In the genomic region with DNA sequence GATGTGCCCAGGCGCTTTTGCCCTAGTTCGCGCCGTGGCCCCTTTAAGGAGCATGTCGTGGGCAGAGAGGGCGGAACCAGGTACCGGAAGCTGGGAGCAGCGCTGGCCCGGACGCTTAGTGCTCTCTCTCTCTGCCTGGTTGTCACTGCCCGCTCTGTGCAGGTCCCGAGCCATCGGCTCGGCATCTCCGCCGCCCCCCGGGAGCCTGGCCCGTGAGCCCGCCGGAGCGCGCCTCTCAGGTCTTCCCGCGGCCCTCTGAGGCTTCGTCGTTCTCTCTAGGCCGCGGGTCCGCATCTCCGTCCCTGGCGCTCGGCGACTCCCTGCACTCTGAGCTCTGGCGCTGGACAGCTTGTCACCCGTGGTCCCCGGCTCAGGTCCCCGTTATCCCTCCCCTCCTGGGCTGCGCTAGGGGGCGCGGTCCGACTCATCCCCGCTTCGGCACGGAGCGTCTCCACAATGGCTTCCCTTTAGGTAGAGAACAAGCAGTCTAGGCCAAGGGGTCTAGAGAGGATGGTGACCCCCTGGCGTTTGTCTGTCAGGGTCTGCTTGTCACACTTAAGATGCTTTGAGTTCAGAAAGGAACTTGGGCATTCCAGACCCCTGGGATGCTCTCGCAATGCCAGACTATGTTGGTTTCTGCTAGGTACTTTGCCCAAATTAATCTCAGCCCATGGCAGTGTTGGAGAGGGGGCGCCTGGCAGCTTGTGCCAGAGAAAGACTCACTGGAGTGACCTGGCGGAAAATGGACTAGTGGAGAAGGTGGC, we compare ENCODE assay signal across 8 mouse cellular contexts. TPM values are rescaled to one million over a fixed set of nuclear protein-coding genes. Genes with fewer than 3 reads are reported as not detected.
DNase-seq lines count a peak whose midpoint lies in the region; ATAC-seq and TF ChIP-seq lines count a peak whose summit lies in the region.

A gene (plus strand): TSS at position 83 of the 764 bp plus-strand sequence.

- no peaks in the 10 kb centered on the region for H3K9me3 ChIP-seq in ES-Bruce4 (replicated peaks; ENCODE audit: control insufficient read depth, insufficient read depth, low read length, poor library complexity, severe bottlenecking)
- no peaks in the 10 kb centered on the region for H3K9me3 ChIP-seq in forebrain, embryonic 14.5 days (replicated peaks; ENCODE audit: control insufficient read depth, low read length)
- H3K9me3 ChIP-seq in liver, postnatal 0 days (ENCODE audit: low read length), result no peaks in the 10 kb centered on the region
- H3K9me3 ChIP-seq in neural tube, embryonic 14.5 days (ENCODE audit: control insufficient read depth, low read length), result no peaks in the 10 kb centered on the region

- H3K9ac ChIP-seq in ES-Bruce4 (ENCODE audit: low read depth, poor library complexity, severe bottlenecking), result peak within 1 kb of the TSS; percentile 54
- H3K9ac ChIP-seq in forebrain, embryonic 14.5 days (ENCODE audit: low read length), result peak within 1 kb of the TSS; percentile 84
- peak within 1 kb of the TSS; percentile 80 for H3K9ac ChIP-seq in liver, postnatal 0 days (replicated peaks)
- H3K9ac ChIP-seq in neural tube, embryonic 14.5 days (replicated peaks; ENCODE audit: low read depth, low read length), result peak within 1 kb of the TSS; percentile 92

- H3K27ac ChIP-seq in ES-Bruce4 (ENCODE audit: insufficient read depth, low read length), result peak within 1 kb of the TSS; percentile 8; the same call in 1 of the 2 replicates
- peak within 1 kb of the TSS; percentile 93 for H3K27ac ChIP-seq in forebrain, embryonic 14.5 days (ENCODE audit: low read depth, low read length)
- H3K27ac ChIP-seq in liver, postnatal 0 days (ENCODE audit: low read depth), result peak within 1 kb of the TSS; percentile 93
- peak within 1 kb of the TSS; percentile 96 for H3K27ac ChIP-seq in neural tube, embryonic 14.5 days (ENCODE audit: low read depth, low read length)
- H3K27ac ChIP-seq in testis, adult 2 months (ENCODE audit: control insufficient read depth, insufficient read depth, low read depth, low read length), result peak within 1 kb of the TSS; percentile 3

- TF ChIP-seq CTCF in ES-Bruce4 (IDR thresholded peaks at IDR 0.05; ENCODE audit: low read depth, low read length), result peak; percentile 58
- peak; percentile 65 for TF ChIP-seq CTCF in liver, postnatal 0 days (IDR thresholded peaks at IDR 0.05; ENCODE audit: low read depth)
- TF ChIP-seq CTCF in testis, adult 2 months (IDR thresholded peaks at IDR 0.05; ENCODE audit: control insufficient read depth, insufficient read depth, insufficient replicate concordance, low read depth, low read length), result no peak

- peak within 1 kb of the TSS; percentile 90 for H3K4me2 ChIP-seq in forebrain, embryonic 14.5 days (ENCODE audit: low read length)
- H3K4me2 ChIP-seq in liver, postnatal 0 days (ENCODE audit: low read depth, low read length), result peak within 1 kb of the TSS; percentile 98
- H3K4me2 ChIP-seq in neural tube, embryonic 14.5 days (ENCODE audit: low read depth, low read length), result peak within 1 kb of the TSS; percentile 90

- 1% methylated on average over 48 of the region's 49 CpGs for WGBS in forebrain, embryonic 14.5 days
- WGBS in large intestine, adult 2 months, result 1% methylated on average over 48 of the region's 49 CpGs
- WGBS in liver, postnatal 0 days (ENCODE audit: insufficient replicate concordance), result 1% methylated on average over 46 of the region's 49 CpGs
- WGBS in neural tube, embryonic 14.5 days, result under 1% methylated on average over 44 of the region's 49 CpGs

- peak; percentile 99 for ATAC-seq in cerebellum, adult (ENCODE audit: insufficient number of reproducible peaks, low FRiP score, low TSS enrichment)
- peak; percentile 98 for ATAC-seq in forebrain, embryonic 14.5 days
- ATAC-seq in liver, postnatal 0 days, result peak; percentile 95
- ATAC-seq in neural tube, embryonic 14.5 days (ENCODE audit: low read depth), result peak; percentile 98

- no peaks in the 10 kb centered on the region for H3K36me3 ChIP-seq in ES-Bruce4 (ENCODE audit: control insufficient read depth, insufficient read depth, low read length, poor library complexity, severe bottlenecking)
- peaks cover 19% of the 10 kb centered on the region for H3K36me3 ChIP-seq in forebrain, embryonic 14.5 days (ENCODE audit: control insufficient read depth, insufficient read depth, low read length)
- H3K36me3 ChIP-seq in liver, postnatal 0 days (replicated peaks; ENCODE audit: insufficient read depth, low read length), result peaks cover 7% of the 10 kb centered on the region; the same call in 1 of the 2 replicates
- peaks cover 6% of the 10 kb centered on the region for H3K36me3 ChIP-seq in neural tube, embryonic 14.5 days (ENCODE audit: control insufficient read depth, insufficient read depth, low read length)
- H3K36me3 ChIP-seq in testis, adult 2 months (ENCODE audit: control insufficient read depth, insufficient read depth, low read length), result no peaks in the 10 kb centered on the region

- peak within 1 kb of the TSS; percentile 76 for H3K4me3 ChIP-seq in ES-Bruce4 (ENCODE audit: low read depth, low read length)
- H3K4me3 ChIP-seq in forebrain, embryonic 14.5 days (ENCODE audit: low read depth, low read length), result peak within 1 kb of the TSS; percentile 75
- peak within 1 kb of the TSS; percentile 81 for H3K4me3 ChIP-seq in liver, postnatal 0 days (ENCODE audit: low read depth, low read length)
- peak within 1 kb of the TSS; percentile 83 for H3K4me3 ChIP-seq in neural tube, embryonic 14.5 days (ENCODE audit: low read depth, low read length)
- H3K4me3 ChIP-seq in testis, adult 2 months (ENCODE audit: control insufficient read depth, low read depth, low read length), result peak within 1 kb of the TSS; percentile 76

- intact Hi-C loops in heart, postnatal 10 days (cut with DNase I), result loop anchor here (2.0 kb wide), 1 partner anchor 207 kb away; no protein-coding TSS in a partner anchor

- peak; percentile 89 for DNase-seq in forebrain, embryonic 14.5 days (ENCODE audit: low spot score)
- DNase-seq in heart, postnatal 10 days, result peak; percentile 85
- DNase-seq in large intestine, adult 2 months (ENCODE audit: low read depth, low spot score), result peak; percentile 76
- DNase-seq in liver, postnatal 0 days, result peak; percentile 86

- TF ChIP-seq EP300 in ES-Bruce4 (IDR thresholded peaks at IDR 0.05; ENCODE audit: insufficient read depth, low read depth, low read length), result 0 out of 2 replicates have a peak, but pooled peaks have one; percentile 9
- TF ChIP-seq EP300 in liver, postnatal 0 days (IDR thresholded peaks at IDR 0.05; ENCODE audit: low read depth), result no peak

- H3K27me3 ChIP-seq in ES-Bruce4 (ENCODE audit: control insufficient read depth, insufficient read depth, low read length, poor library complexity, severe bottlenecking), result no peaks in the 10 kb centered on the region
- H3K27me3 ChIP-seq in forebrain, embryonic 14.5 days (replicated peaks; ENCODE audit: control insufficient read depth, insufficient read depth, low read length), result no peaks in the 10 kb centered on the region
- no peaks in the 10 kb centered on the region for H3K27me3 ChIP-seq in liver, postnatal 0 days (ENCODE audit: insufficient read depth, low read length)
- no peaks in the 10 kb centered on the region for H3K27me3 ChIP-seq in neural tube, embryonic 14.5 days (ENCODE audit: control insufficient read depth, insufficient read depth, low read length)
- H3K27me3 ChIP-seq in testis, adult 2 months (ENCODE audit: control insufficient read depth, insufficient read depth, low read length), result no peaks in the 10 kb centered on the region

- no peaks in the 10 kb centered on the region for H3K4me1 ChIP-seq in ES-Bruce4 (ENCODE audit: control insufficient read depth, insufficient read depth, low read length)
- H3K4me1 ChIP-seq in forebrain, embryonic 14.5 days (ENCODE audit: control insufficient read depth, insufficient read depth, low read length), result peaks cover 8% of the 10 kb centered on the region
- peaks cover 16% of the 10 kb centered on the region for H3K4me1 ChIP-seq in liver, postnatal 0 days (ENCODE audit: insufficient read depth)
- peaks cover 8% of the 10 kb centered on the region for H3K4me1 ChIP-seq in neural tube, embryonic 14.5 days (ENCODE audit: control insufficient read depth, insufficient read depth, low read length)
- H3K4me1 ChIP-seq in testis, adult 2 months (ENCODE audit: control insufficient read depth, insufficient read depth, low read length), result peaks cover 11% of the 10 kb centered on the region

- TF ChIP-seq POLR2A in ES-Bruce4 (IDR thresholded peaks at IDR 0.05; ENCODE audit: insufficient read depth, low read length), result no peak
- TF ChIP-seq POLR2A in testis, adult 2 months (IDR thresholded peaks at IDR 0.05; ENCODE audit: control insufficient read depth, low read depth, low read length), result peak; percentile 60

RNA-seq across cellular contexts. Expression of the gene that starts here (rescaled TPM):
- polyA plus RNA-seq in ES-Bruce4 (2011; ENCODE audit: insufficient read depth, insufficient read length, low read depth, missing spikeins), result 5.5 and 11.6 TPM in 2 replicates
- polyA plus RNA-seq in forebrain, embryonic 14.5 days (2014; fragmentation: Nextera tagmentation; extraction: Ambion mirVana), result 30.4 and 31.5 TPM in 2 replicates
- total RNA-seq in heart, postnatal 10 days (2021), result 10 to 100 TPM; 19.2 to 19.4 TPM
- 11.5 and 12.8 TPM in 2 replicates for polyA plus RNA-seq in large intestine, adult 2 months (2012; rRNA removed)
- polyA plus RNA-seq in liver, postnatal 0 days (2015; fragmentation: Nextera tagmentation; extraction: Ambion mirVana), result 15.8 and 17.1 TPM in 2 replicates
- 30.3 and 45.1 TPM in 2 replicates for polyA plus RNA-seq in neural tube, embryonic 14.5 days (2014; fragmentation: Nextera tagmentation; extraction: Ambion mirVana)
- 4.2 and 5.5 TPM in 2 replicates for polyA plus RNA-seq in testis, adult 2 months (2012; rRNA removed)

Comparison
In these comparisons a context has a peak if more than half of its experiments do, and no peak if none do; other contexts are left out.
1. Peak in every context shown above with its lines: DNase-seq, ATAC-seq, H3K4me3 ChIP-seq and H3K27ac ChIP-seq.
2. H3K27ac ChIP-seq: peak in every context shown above with its lines; median percentile 96 in neural tube, embryonic 14.5 days; 93 in forebrain, embryonic 14.5 days; 93 in liver, postnatal 0 days; 8 in ES-Bruce4; 3 in testis, adult 2 months.